Mouse (Mus musculus): ENCODE results near the gene Alk.

Gene Alk

DNA sequence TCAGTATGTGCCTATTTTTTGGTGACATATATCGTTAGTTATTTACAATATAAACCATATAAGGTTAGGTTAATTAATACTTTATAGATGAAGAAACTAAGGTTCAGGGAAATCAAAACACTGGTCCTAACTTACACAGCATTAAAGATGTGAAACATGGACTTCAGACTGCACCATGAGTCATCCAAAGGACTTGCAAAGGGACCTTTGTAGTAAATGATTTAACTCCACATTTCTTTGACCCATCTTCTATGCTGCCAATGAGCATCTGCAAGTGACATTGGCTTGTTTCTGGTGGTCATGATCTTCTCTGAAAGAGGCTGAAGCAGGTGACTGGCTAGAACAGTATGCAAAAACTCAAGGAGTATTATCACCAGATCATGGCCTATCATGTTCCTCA is 482.8 kb downstream of the Alk start:
- DNase-seq: no peak

- no peak for DNase-seq
These were observed 484.1 kb downstream of the Alk start for GRCm38 (mm10) chr17:72120278-72120677.

GRCm38 (mm10) chr17:72118376-72118775 is 486.1 kb downstream of the Alk start:
- no peak for DNase-seq

DNA sequence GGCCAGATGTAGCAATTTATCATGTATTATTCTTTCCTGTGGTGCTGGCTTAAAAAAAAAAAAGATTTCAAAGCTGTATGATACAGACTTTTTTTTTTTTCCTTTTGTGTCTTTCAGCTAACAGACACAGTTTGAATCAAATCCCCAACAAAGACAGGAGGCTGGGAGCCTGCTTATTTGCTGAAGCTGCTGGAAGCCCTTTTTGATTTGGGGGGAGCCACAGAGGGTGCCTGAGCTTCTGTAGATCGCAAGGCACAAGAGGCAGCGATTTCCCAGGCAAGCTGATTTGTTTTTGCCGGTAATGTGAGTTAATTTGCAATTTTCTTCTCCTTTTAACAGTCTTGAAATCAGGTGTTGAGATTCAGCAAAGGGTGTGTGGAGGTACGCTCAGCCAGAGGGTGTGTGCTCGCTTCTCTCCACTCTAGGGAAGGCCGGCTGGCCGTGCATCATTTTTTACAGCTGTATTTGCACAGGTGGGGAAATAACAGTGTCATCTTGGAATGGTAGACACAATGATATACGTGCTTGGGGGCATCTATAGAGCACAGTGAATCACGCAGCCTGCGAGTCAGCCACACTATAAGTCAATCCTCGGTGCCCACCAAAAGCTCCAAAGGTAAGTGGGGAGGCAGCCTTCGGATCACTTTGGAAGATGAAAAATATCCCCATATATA is 489.0 kb downstream of the Alk start:
- DNase-seq: no peak

DNA sequence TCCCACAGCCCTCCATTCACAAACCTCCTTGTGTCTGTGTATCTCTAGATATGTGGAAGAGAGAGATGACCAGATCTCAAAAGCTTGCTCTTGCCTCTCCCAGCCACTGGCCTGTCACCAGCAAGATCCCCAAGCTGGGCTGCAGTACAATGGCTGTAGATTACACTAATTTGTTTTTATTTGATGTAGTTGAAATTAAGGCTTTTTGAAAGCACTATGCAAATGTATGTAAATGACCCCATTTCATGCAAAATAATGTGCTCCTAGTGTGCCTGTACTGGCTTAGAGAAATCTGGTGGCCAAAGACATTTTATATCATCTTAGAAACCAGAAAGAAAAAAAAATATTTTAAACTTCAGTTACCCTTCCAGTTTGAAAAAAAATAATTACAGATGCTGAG is 492.4 kb downstream of the Alk start:
- DNase-seq: no peak

DNA sequence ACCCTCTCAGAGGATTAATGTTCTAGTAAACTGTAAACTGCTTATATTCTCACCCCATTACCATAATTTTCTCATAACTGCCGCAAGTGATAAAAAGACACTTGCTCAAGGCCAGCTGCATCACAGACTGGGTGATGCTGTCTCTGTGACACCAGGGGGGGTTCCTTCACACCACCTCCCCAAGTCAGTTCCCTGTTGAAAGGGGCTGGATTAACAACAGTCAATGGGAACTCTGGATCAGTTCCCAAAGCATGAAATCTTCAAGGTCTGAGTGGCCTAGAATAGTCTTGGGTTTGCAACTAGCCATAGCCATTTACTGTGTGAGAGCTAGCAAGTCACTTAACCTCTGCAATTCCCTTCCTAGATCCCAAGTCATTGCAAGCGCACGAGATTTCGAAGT is 492.9 kb downstream of the Alk start:
- peak; percentile 10 to 49 for DNase-seq

DNA sequence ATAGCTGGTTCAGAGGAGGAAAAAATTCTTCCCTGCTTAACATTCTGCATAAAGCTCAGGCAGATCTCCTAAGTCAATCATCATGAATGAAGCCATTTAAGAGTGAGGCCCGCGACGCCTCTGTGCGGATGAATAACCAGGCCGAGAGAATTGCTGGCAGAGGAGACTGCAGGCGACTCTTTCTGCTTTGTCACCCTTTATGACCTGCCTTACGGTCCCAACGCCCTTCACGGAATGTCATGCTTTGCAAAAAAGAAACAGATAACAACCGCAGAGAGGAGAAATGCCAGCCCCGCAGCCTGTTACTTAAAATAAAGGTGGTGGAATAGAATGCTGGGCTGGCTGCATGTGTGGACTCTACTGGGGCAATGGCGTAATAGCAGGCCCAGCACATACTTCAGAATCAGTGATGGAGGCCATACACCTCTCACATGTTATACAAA is 517.1 kb downstream of the Alk start:
- no peak for DNase-seq

GRCm38 (mm10) chr17:72081396-72081795 is 523.0 kb downstream of the Alk start:
- DNase-seq: no peak

- peak; percentile 15 to 45 for DNase-seq
These were observed 528.0 kb downstream of the Alk start for GRCm38 (mm10) chr17:72076306-72076921.

DNA sequence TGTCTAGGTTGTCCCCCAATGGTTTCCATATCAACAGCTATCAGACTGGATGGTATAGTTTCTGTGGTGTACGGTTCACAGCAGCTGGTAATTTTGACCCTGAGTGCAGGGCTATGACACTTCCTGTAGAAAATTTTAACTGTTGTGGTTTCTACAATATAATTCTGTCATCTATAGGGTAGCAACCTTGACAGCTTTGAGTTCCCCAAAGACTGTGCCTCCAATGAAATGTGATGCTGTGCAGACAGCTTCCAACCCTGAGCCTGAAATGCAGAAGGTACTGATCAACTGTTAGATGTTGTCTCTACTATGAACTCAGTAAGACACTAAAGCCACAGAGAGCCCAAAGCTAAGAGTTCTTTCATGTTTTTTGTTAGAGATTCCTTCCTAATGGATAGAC is 532.6 kb downstream of the Alk start:
- DNase-seq: no peak

DNA sequence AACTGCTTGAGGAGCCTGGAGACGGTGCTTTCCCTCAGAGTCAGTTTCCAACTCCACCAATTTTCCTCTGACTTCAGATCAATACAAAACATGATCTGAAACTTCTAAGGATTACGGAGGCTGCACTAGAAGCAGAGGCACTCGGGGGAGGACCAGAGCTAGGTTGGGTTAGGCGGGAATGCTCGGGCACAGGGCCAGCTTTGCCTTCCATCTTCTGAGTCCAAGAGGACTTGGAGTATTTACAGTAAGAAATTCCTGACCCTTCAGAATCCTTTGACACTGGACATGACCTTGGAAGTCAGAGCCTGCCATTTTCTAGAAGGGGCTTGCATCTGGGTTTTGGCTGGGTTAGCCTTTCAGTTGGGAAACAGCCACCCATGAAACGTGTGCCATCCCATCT is 536.3 kb downstream of the Alk start:
- peak; percentile 13 to 46 for DNase-seq

DNA sequence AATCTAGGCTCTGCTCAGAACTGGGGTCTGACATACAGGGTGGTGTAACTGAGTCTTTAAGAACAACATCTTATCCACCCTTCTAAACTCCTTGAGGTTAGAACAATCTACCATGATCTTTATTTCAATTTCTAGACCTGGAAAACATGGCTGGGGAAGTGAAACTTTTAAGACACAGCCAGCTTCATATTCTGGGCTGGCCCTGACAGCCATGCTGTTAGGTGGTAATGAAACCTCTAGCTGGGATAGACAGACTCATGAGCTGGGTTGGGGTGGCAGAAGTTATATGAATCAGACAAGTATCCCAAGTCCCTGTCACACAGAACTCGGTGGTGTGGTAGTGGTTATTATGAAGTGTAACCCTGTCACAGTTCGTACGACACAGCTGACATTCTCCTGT is 541.4 kb downstream of the Alk start:
- DNase-seq: no peak

DNA sequence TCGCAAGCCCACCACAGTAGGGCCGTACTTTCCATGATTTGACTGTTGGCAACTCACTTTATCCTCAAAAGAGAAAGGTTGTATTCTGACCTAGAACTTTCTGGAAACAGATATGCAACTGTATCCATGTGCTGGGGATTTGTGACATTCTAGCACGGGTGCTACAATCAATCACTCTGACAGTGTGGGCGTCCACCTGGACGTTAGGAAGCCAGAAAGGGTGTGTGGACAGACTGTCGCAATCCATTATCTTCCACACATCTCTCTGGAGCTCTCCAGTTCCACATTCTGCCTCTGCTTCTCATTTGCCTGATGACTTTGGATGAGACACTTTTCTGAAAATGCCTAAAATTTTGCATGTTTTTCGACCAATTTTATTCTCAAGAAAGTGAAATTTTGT is 545.1 kb downstream of the Alk start:
- DNase-seq: no peak

GRCm38 (mm10) chr17:72045671-72046070 is 558.8 kb downstream of the Alk start:
- DNase-seq: no peak

DNA sequence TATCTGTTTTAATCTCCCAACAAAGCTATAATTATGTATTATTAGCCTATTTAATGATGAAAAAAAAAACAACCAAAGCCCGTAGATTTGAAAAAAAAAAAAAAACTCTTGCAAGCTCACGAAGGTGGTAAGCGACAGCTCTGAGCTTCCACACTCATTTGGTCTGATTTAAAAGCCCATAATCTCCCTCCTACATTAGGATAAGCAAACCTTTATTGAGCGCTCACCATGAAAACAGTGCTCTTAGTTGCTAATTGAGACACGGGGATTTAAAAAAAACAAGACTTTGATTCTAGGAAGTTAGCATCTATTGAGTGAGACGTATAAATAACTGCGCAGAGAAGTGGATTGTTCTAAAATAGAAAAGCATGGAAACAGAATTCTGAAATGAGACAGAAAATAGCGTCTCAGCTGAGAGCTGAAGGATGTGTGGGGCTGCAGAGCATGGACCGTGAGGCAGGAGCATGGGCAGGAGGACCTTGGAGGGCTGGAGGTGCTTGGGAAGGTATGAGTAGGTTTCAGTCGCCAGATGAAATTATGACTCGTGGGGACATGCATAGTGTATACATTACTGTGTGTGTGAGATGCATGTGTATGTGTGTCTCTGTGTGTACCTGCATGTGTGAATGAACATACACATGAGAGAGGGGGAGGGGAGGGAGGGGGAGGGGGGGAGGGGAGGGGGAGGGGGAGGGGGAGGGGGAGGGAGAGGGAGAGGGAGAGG is 560.6 kb downstream of the Alk start:
- DNase-seq: no peak

DNA sequence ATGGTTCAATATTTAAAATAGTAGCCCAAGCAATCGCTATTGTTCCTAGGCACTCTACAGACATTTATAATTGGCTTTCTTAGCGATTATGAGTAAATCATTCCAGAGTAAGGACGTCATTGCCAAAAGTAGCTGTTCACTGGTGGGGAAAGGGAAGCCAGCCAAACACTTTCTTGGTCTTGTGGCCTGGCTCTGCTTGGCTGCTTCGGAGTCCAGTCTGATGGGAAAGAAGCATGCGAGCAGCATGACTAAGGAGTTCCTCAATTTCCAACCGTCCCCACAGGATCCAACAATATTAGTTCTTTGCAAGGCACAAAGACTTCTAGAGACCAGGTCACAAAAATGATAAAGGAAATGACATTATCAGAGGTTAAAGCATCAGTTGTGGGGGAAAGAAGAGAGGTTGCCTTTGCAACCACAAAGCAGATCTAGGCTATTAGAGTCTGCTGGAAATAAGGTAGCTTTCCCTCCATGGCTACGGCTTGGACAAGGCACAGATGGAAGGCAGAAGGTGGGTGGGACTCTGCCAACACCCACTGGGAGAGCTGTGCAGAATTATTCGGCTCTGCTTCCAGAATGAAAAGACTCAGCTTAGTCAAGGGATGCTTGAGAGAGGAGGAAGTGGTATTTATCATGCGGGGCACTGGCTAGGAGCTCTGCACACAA is 561.3 kb downstream of the Alk start:
- peak; percentile 18 to 31 for DNase-seq

DNA sequence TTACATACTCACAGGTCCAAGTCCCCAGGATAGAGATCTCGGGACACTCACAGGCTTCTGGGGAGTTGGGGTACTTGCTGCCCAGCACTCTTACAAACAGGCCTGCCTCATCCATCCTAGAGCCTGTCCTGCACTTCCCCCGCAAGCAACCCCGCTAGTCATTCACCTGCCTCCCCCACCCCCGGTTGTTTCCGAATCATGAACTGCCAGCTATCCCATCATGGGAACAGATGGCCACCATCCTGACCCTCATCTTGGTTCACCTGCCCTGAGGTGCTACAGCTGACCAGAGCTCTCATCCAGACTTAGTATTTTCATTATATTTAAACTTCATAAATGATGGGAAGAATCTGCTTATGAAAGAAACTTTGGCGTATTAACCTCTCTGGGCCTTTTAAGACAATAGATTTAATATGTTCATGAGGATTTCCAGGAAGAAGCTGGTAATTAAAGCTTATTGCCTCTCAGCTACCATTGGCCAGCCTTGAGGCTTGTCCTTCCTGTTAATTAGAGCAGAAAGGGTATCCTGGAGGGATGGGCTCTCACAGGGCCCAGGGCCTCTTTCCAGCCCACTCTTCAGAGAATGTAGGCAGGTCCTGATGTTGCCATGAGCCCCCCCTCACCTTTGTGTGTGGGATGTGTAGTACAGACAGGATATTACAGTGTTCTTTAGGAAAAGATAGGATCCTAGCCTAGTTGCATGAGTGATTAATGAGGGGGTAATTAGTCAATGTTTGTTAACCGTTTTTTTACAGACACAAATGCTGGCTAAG is 565.1 kb downstream of the Alk start:
- no peak for DNase-seq

DNA sequence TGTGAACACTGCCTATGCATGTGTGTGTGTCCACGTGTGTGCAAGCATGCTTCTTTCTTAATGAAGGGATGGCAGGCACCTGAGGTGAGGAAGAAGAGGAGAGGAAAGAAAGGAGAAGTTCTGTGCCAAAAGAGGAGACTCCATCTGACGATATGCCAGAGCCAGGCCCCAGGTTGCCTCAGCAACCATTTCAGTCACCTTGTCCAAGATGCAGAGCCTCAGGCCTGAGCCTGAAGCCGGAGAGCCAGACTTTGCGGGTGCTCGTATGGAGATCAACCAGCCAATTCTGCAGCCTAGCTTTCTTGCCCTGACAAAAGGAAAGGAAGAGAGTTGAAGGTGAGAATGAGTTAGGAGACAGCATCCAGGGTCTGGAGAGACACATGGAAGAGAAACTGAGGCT is 566.1 kb downstream of the Alk start:
- no peak for DNase-seq

- DNase-seq: no peak
These were observed 573.8 kb downstream of the Alk start for GRCm38 (mm10) chr17:72030672-72031071.

GRCm38 (mm10) chr17:72023323-72023722 is 581.1 kb downstream of the Alk start:
- peak in 1 of 2 experiments; percentile 32 for DNase-seq

DNA sequence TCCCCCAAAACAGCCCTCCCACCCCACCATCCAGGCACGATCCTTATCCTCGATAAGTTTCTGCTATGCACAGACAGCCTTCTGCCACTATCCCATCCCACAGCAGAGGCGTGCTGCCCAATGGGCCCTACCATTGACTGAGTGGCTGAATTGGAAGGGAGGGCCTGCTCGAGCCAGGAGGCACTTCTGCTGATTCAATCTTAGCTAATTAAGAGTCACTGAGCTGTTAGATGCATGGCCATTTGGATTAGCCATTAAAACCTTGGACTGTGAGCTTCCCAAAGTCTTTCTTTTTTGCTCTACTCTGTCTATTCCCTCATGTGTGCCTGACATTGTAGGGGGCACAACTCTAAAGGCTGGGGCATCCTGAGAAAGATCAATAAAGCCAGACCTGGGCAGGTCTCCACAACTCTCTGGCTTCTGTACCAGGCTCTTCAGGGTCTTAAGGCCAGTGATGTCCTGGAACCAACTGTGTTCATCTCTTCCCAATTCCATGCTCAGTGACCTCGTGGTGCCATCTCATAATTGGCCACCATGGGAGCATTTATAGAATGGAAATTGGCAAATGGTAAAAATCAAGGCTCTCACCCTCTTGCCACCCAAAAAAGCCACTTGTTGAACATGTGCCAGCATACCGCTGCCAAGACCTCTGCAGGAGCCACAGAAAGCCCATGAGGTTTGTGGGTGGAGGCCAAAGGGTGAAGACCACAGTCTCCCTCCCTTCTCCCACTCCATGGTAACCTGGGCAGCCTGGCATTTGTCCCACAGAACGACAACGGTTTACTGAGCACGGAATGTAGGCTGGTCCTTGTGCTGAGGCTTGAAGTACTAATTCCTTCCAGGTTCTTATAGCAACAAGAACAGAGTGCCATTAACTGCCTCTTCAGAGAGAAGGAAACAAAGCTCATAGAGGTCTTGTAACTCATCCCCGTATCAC is 582.4 kb downstream of the Alk start:
- DNase-seq: peak in 1 of 2 experiments; percentile 7

DNA sequence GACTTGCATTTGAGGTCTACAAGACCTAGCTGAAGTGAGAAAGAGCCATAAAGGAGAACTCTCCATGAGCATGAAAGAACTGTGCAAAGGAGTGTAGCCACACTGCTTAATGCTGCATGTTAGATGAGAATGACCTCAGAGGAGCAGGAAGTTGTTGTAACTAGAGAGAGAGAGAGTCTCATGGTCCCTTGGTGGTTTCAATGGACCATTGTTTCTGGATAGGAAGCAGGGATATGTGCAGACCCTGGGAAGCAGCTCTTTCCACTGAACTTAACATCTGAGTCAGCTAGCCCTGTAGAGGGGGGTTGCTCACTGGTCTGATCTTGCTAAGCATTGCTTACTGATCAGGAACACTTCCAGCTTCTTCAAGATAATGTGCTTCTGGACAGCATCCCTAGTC is 587.1 kb downstream of the Alk start:
- DNase-seq: no peak

All from lung, postnatal 4 days (tissue).